In genomic region chr13:55593254-55593747, GRCm38 (mm10) we compare ENCODE assay signal across 8 mouse cellular contexts. TPM values are rescaled to one million over a fixed set of nuclear protein-coding genes. Genes with fewer than 3 reads are reported as not detected.
DNase-seq lines count a peak whose midpoint lies in the region; ATAC-seq and TF ChIP-seq lines count a peak whose summit lies in the region.

No protein-coding gene starts in this region.

- no peaks in the 10 kb centered on the region for H3K9me3 ChIP-seq in hindbrain, embryonic 13.5 days
- H3K9me3 ChIP-seq in midbrain, embryonic 15.5 days = no peaks in the 10 kb centered on the region

- ATAC-seq in activated CD4-positive, CD25-positive, alpha-beta regulatory T cell, adult 4 months = peak; percentile 33
- peak; percentile 46 for ATAC-seq in hindbrain, embryonic 13.5 days (ENCODE audit: low FRiP score)
- ATAC-seq in midbrain, embryonic 15.5 days (replicated peaks) = peak; percentile 60

- WGBS in kidney, adult 2 months = under 1% methylated on average over 31 of the region's 31 CpGs
- WGBS in hindbrain, embryonic 13.5 days = under 1% methylated on average over 31 of the region's 31 CpGs
- under 1% methylated on average over 31 of the region's 31 CpGs for WGBS in midbrain, embryonic 15.5 days

- peak overlapping the region; percentile 91 for H3K9ac ChIP-seq in hindbrain, embryonic 13.5 days
- peak overlapping the region; percentile 77 for H3K9ac ChIP-seq in midbrain, embryonic 15.5 days

- no peaks in the 10 kb centered on the region; the same call in 1 of the 2 replicates for H3K36me3 ChIP-seq in kidney, adult 2 months (ENCODE audit: control insufficient read depth, insufficient read depth, low read length)
- peaks cover 37% of the 10 kb centered on the region for H3K36me3 ChIP-seq in hindbrain, embryonic 13.5 days
- H3K36me3 ChIP-seq in midbrain, embryonic 15.5 days (replicated peaks) = peaks cover 21% of the 10 kb centered on the region

- H3K4me1 ChIP-seq in kidney, adult 2 months (ENCODE audit: control insufficient read depth, insufficient read depth, low read length) = no peaks in the 10 kb centered on the region; the same call in 1 of the 2 replicates
- peaks cover 14% of the 10 kb centered on the region for H3K4me1 ChIP-seq in hindbrain, embryonic 13.5 days (replicated peaks)
- H3K4me1 ChIP-seq in midbrain, embryonic 15.5 days = peaks cover 16% of the 10 kb centered on the region

- H3K4me3 ChIP-seq in kidney, adult 2 months (ENCODE audit: insufficient read depth, low read depth, low read length) = peak overlapping the region; percentile 58
- peak overlapping the region; percentile 80 for H3K4me3 ChIP-seq in hindbrain, embryonic 13.5 days
- peak overlapping the region; percentile 69 for H3K4me3 ChIP-seq in midbrain, embryonic 15.5 days

- H3K27ac ChIP-seq in kidney, adult 2 months (ENCODE audit: insufficient read depth, low read depth, low read length) = no peak overlapping the region
- H3K27ac ChIP-seq in hindbrain, embryonic 13.5 days = peak overlapping the region; percentile 82
- H3K27ac ChIP-seq in midbrain, embryonic 15.5 days = peak overlapping the region; percentile 85

- no peaks in the 10 kb centered on the region for H3K27me3 ChIP-seq in kidney, adult 2 months (replicated peaks; ENCODE audit: control insufficient read depth, insufficient read depth, low read length)
- H3K27me3 ChIP-seq in hindbrain, embryonic 13.5 days = peaks cover 17% of the 10 kb centered on the region
- H3K27me3 ChIP-seq in midbrain, embryonic 15.5 days (replicated peaks) = no peaks in the 10 kb centered on the region

- TF ChIP-seq CTCF in kidney, adult 2 months (conservative IDR thresholded peaks at IDR 0.05; ENCODE audit: insufficient read depth, insufficient read length, low read depth, low read length) = no peak

- peak overlapping the region; percentile 81 for H3K4me2 ChIP-seq in hindbrain, embryonic 13.5 days
- H3K4me2 ChIP-seq in midbrain, embryonic 15.5 days = peak overlapping the region; percentile 75

- DNase-seq in kidney, adult 2 months = no peak
- DNase-seq in kidney, postnatal 36 days = no peak
- DNase-seq in thymus, postnatal 25 days = no peak
- DNase-seq in embryo, embryonic 10.5 days (ENCODE audit: low spot score) = no peak
- no peak for DNase-seq in cerebellum, adult 9-10 months

- TF ChIP-seq POLR2A in kidney, adult 2 months (IDR thresholded peaks at IDR 0.05; ENCODE audit: low read depth, low read length) = no peak

RNA-seq across cellular contexts. Expression of gene B4galt7, which starts 6.4 kb away (rescaled TPM):
- polyA plus RNA-seq in kidney, adult 2 months (2012; rRNA removed) = 15.0 and 15.7 TPM in 2 replicates
- 10 to 100 TPM; 24.5 to 30.2 TPM for polyA plus RNA-seq in activated CD4-positive, CD25-positive, alpha-beta regulatory T cell, adult 4 months (2017; shearing (Covaris generic))
- polyA plus RNA-seq in hindbrain, embryonic 13.5 days (2015; fragmentation: Nextera tagmentation; extraction: Ambion mirVana) = 44.8 and 49.8 TPM in 2 replicates
- 48.6 and 51.4 TPM in 2 replicates for polyA plus RNA-seq in midbrain, embryonic 15.5 days (2015; fragmentation: Nextera tagmentation; extraction: Ambion mirVana)

RNA-seq across cellular contexts. Expression of gene Tmed9, which starts 19.8 kb away (rescaled TPM):
- polyA plus RNA-seq in kidney, adult 2 months (2012; rRNA removed) = 74.0 and 92.5 TPM in 2 replicates
- polyA plus RNA-seq in activated CD4-positive, CD25-positive, alpha-beta regulatory T cell, adult 4 months (2017; shearing (Covaris generic)) = 100 to 1,000 TPM; 152 to 296 TPM
- polyA plus RNA-seq in hindbrain, embryonic 13.5 days (2015; fragmentation: Nextera tagmentation; extraction: Ambion mirVana) = 112 and 114 TPM in 2 replicates
- 93.5 and 93.8 TPM in 2 replicates for polyA plus RNA-seq in midbrain, embryonic 15.5 days (2015; fragmentation: Nextera tagmentation; extraction: Ambion mirVana)

RNA-seq across cellular contexts. Expression of gene Fam193b, which starts 22.4 kb away (rescaled TPM):
- polyA plus RNA-seq in kidney, adult 2 months (2012; rRNA removed) = 85.6 and 102 TPM in 2 replicates
- 10 to 100 TPM; 21.6 to 26.7 TPM for polyA plus RNA-seq in activated CD4-positive, CD25-positive, alpha-beta regulatory T cell, adult 4 months (2017; shearing (Covaris generic))
- 57.0 and 57.1 TPM in 2 replicates for polyA plus RNA-seq in hindbrain, embryonic 13.5 days (2015; fragmentation: Nextera tagmentation; extraction: Ambion mirVana)
- polyA plus RNA-seq in midbrain, embryonic 15.5 days (2015; fragmentation: Nextera tagmentation; extraction: Ambion mirVana) = 62.9 and 65.2 TPM in 2 replicates

RNA-seq across cellular contexts. Expression of gene Caml, which starts 29.5 kb away (rescaled TPM):
- 21.4 and 26.6 TPM in 2 replicates for polyA plus RNA-seq in kidney, adult 2 months (2012; rRNA removed)
- 10 to 100 TPM; 31.7 to 39.9 TPM for polyA plus RNA-seq in activated CD4-positive, CD25-positive, alpha-beta regulatory T cell, adult 4 months (2017; shearing (Covaris generic))
- 101 and 105 TPM in 2 replicates for polyA plus RNA-seq in hindbrain, embryonic 13.5 days (2015; fragmentation: Nextera tagmentation; extraction: Ambion mirVana)
- polyA plus RNA-seq in midbrain, embryonic 15.5 days (2015; fragmentation: Nextera tagmentation; extraction: Ambion mirVana) = 94.4 and 103 TPM in 2 replicates

RNA-seq across cellular contexts. Expression of gene Ddx46, which starts 41.5 kb away (rescaled TPM):
- 12.3 and 13.0 TPM in 2 replicates for polyA plus RNA-seq in kidney, adult 2 months (2012; rRNA removed)
- polyA plus RNA-seq in activated CD4-positive, CD25-positive, alpha-beta regulatory T cell, adult 4 months (2017; shearing (Covaris generic)) = 10 to 100 TPM; 59.1 to 64.8 TPM
- polyA plus RNA-seq in hindbrain, embryonic 13.5 days (2015; fragmentation: Nextera tagmentation; extraction: Ambion mirVana) = 29.6 and 30.6 TPM in 2 replicates
- 26.0 and 27.2 TPM in 2 replicates for polyA plus RNA-seq in midbrain, embryonic 15.5 days (2015; fragmentation: Nextera tagmentation; extraction: Ambion mirVana)
